Mouse (Mus musculus): ENCODE results near the gene Il17c.

Il17c gene

DNA sequence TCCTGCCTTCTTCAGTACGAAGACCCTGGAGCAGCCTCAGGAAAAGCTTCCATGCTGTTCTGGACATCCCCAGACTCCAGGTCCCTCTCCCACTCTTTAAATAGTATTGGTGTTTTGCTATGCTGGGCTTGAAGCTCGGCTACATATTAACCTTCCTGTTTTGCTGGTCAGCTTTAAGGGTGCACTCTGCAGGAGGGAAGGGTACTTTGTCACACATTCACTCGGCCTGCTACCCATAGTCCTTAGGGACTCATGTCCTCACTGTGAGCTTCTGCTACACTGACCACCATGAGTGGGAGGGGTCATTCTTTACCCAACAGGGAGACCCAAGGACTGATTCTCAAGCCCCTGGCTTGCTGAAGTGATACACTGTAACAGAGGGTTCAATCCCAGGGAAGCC is 8.8 kb downstream of the Il17c start:
- DNase-seq (ENCODE audit: low read depth, low spot score), result no peak

DNA sequence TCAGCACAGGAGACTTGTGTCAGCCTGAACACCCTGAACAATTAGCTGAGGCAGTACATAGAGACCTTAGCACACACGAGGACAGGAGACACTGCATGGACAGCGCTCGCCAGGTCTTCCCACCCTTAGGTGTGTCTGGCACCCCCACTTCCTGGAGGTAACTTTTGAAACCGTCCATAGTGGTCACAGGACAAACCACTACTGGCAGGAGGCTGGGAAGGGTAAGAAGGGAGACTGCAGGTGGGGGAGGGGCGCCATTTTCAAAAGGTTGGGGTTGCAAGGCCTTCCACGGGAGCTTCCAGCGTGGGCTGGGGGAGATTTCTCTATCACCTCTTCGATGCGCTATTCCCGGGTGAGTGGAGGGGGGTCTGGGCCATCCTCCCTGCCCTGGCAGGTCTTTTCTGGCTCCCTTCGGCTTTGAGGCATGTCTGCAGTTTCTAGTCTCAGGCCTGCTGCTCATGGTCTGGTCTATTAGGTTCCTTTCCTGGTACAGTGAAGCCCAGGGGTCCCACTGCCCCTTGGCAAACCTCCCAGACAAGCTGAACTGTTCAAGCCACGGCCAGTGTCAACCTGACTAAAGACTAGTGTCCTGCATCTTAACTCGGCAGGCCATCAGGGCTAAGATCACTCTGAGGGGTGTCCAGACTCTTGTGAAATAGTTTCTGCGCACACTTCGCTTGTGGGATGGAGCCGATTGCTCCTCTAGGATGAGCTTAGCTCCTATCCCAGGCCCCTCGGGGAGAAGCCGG is 10.0 kb downstream of the Il17c start:
- DNase-seq (ENCODE audit: low read depth, low spot score), result no peak

DNA sequence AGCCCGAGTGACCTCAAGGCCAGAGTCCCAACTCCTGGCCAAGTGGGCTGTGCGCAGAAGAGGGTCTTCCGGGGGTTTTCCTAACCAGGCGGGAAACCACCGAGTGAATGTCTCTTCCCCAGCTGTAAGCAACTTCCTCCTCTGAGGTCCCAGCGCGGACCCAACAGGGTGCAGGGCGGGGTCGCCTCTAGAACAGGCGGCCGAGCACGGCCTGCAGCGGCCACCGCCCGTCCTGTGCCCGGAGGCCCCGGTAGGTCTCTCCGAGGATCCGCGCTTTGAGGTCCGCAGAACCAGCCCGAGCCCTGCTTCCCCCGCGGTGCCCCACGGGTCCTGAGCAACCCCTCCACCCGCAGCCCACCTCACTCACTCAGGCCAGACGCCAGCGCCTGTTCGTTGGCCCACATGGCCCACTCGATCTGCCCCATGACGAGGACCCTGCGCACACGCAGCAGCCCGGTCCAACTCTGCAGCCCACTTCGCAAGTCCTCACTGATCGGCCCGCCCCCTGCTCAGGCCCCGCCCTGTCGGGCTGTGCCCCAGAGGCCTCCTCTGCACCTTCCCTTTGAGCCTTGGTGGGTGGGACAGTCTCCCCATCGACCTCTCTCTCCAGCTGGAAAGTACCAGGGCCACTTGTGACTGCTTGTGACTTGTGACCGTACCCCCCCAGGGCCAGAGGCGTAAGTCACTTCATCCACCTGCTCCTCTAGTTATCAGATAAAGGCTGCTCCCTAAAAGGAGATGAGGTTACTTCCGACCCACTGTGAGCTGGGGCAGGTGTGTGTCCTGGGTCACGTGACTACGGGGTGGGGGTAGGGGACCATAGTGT is 10.8 kb downstream of the Il17c start, which contains the start of gene Cyba:
Gene Cyba (minus strand): TSS at position 488 of the 826 bp plus-strand sequence.
- peak; percentile 48 for DNase-seq (ENCODE audit: low read depth, low spot score)

DNA sequence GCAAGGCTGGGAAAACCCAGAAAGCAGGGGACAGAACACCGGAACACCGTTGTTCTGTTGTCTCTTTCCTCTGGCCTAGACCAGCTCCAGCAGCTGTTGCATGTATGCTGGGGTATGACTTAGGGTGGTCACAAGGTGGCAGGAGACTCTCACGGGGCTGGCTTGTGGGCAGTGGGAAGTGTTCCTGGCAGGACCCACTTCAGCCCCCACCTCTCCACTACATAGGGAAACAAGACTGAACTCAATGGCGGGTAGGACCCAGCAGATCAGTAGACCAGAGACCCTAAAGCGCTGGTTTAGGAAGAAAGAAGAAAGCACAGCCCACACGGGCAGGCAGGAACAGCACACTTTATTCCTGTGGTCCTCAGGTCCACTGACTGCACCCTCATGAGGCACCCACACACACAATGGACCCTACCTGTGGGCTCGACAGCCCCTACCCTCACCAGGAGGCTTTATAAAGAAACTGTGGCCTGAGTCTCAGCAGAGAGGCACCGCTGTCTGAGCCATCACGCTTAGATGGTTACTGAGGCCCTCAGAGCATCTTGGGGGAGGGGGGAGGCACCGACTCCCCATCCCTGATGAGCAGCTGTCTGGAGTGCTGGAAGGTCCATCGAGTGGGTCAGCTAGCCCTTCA is 11.6 kb downstream of the Il17c start:
- no peak for DNase-seq (ENCODE audit: low read depth, low spot score)

DNA sequence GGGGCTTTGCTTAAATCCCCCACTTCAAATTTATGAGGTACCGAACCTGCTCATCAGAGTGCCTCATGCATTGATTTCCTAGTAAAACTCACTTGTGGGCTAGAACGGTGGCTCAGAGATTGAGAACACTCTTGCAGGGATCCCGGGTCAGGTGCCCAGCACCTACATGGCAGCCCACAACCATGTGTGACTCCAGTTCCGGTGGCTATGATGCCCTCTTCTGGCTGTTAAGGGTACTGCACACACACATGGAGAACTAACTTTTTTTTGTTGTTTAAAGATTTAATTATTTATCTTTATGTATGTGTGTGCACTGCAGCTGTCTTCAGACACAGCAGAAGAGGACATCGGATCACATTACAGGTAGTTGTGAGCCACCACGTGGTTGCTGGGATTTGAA is 13.6 kb downstream of the Il17c start:
- DNase-seq (ENCODE audit: low read depth, low spot score), result no peak

DNA sequence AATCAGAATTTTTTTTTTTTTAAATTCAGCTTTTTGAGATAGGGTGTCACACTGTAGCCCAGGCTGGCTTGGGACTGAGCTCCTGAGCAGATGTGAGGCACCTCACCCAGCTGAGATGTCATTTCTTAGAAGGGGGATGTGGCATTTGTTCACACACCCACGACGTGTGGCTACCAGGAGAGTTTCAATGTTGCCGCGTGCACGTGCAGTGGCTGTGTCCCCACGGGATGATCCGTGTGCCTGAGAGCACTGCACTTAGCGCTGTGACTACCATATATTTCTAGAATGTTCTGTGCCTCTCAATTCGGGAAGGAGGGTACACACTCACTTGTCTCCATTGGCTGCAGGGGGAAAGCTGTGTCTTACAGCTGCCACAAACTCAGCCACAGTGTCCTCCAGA is 14.3 kb downstream of the Il17c start:
- no peak for DNase-seq (ENCODE audit: low read depth, low spot score)

DNA sequence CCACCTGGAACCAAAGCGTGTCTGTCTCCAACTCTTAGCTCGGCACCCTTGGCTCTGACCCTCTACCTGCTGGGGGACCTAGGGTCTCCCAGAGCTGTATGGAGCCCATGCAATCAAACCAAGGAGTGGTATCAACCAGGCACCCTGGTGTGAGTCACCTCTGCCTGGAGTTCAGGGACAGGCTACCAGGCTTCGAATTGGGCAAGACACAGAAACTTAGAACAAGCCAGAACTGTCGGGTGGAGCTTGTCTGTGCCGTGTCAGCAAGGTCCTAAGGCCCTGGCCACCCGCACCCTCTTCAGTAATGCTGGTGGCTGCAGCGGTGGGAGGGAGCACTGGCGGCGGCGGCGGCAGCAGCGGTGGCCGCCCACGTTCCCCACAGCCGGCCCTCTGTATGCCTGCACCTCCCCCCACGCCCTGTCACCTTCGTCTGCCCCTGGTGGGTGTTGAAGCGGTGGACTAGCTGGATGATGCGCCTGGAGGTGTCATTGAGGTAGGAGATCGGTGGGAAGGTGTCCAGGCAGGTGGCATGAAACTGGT is 14.8 kb downstream of the Il17c start:
- DNase-seq (ENCODE audit: low read depth, low spot score), result no peak

DNA sequence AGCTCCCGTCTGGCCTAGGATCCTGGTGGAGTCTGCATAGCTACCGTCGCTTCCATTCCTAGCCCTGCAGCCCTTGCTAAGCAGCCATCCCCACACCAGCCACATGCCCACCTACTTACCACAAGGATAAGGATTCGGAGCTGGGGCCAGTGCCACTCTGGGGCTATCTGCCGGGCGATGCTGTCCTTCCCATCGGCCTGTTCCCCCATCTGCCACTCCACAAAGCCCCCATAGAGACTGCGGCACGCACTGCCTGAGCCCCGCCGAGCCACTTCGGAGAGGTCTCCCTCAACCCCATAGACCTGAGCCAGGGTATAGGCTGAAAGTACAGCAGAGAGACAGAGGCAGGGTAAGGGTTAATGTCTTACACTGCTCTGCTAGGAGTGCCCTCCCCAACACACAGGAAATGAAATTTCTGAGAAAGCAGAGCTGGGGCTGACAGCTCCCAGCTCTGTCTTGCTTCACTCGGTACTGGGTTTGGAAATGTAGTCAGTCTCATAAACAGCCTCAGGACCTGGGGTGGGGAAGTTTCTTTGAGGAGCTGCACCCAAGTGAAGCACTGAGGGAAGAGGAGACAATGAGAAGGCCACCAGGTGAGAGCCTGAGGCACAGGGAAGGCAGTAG is 16.0 kb downstream of the Il17c start:
- DNase-seq (ENCODE audit: low read depth, low spot score), result no peak

DNA sequence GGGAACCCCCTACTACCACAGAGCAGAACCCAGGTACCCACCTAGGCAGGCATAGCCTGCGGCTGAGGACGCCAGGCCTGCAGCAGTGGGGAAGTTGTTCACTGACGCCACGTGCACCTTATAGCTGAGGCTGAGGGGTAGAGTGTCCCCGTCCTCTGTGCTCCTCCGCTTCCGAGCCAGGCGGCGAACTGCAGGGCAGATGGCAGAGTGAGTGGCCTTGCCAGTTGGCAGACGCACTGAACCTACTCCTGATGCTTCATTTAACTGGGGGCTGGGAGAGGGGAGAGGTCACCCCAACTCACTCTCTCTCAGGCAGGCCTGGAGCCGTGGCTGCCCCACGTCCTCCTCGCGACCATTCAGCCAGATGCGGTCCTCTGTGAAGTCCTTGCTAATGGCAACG is 17.5 kb downstream of the Il17c start:
- no peak for DNase-seq (ENCODE audit: low read depth, low spot score)

DNA sequence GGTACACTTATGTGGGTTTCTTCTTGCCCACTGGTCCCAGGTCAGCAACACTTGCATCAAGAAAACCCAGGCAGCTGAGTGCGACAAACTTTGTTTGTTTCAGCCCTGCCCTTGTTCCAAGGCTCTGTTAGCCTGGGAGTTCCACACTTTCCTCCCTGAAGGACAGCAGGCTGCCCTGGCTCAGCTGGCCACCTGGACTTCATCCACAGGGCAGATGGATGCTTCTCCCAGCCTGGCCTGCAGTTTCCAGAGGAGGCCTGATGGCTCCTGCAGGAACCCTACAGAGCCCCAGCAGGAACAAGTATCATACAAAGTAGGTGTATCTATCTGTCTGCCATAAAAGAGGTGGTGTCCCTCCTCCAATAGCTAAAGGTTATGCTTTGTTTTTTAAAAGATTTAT is 19.5 kb downstream of the Il17c start:
- DNase-seq (ENCODE audit: low read depth, low spot score), result no peak

DNA sequence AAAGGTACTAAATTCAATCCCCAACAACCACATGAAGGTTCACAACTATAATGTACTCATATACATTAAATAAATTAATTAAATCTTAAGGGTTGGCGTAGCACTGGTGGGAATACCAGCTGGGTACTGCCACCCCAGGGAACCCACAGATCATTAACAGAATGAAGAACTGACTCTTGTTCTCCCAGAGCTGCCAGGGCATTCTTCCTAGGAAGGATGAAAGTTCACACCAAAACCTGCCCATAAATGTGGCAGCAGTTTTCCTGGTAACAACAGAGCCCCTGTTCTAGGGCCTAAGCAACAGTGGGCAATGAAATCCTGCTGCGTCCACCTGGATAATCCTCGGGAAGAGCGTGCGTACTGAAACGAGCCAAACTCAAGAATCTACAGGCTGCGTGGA is 20.5 kb downstream of the Il17c start:
- no peak for DNase-seq (ENCODE audit: low read depth, low spot score)

DNA sequence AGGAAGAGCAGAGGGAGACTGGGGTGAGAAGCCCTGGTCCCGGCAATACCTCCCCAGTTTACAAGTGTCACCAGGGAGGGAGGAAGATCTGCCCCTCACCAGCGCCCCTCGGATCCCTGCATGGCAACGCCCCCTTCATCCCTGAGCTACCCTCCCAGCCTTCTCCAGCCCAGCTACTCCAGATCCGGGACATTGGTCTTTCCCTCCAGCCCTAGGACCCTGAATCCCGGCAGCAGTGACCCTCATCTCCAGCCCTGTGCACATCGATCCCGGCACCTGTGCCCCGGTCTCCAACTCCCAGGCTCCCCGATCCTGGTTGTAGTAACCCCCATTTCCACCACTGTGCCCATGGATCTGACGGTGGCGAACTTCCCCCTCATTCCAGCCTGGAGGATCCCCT is 21.0 kb downstream of the Il17c start:
- DNase-seq (ENCODE audit: low read depth, low spot score), result no peak

DNA sequence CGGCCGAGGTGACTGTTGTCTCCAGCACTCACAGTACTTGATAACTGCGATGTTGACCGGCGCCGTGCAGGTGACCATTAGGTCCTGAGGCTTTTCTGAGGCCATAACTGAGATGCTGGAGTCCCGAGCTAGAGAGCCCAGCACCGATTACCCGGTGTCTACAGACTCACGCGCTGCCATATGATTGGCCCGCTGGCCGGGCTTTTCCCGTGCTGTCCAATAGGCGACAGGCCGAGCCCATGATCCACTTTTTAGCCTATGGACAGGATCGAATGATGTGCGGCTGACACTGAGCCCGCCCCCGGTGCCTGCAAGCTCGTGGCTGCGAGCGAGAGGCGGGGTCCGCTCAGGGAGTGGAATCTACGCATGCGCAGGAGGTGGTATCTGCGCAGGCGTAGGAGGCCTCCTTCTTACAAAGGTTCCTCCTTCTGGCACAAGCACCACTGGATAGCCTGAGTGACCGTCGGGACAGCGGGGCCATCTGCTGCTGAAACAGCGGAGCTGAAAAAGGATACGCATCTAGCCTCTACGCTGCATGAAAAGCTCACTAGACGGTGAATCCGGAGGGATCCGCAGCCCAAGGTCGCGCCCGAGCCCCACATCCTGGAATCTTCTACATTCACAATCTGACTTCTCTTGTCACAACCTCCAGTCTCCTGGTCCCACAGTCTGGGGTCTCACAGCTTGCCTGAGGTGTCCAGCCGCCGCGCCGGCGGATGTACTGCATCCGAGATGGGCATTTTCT is 21.6 kb downstream of the Il17c start, which contains the start of gene Mvd:
Gene Mvd (minus strand): TSS at position 161 of the 745 bp plus-strand sequence.
- DNase-seq (ENCODE audit: low read depth, low spot score), result peak; percentile 100

DNA sequence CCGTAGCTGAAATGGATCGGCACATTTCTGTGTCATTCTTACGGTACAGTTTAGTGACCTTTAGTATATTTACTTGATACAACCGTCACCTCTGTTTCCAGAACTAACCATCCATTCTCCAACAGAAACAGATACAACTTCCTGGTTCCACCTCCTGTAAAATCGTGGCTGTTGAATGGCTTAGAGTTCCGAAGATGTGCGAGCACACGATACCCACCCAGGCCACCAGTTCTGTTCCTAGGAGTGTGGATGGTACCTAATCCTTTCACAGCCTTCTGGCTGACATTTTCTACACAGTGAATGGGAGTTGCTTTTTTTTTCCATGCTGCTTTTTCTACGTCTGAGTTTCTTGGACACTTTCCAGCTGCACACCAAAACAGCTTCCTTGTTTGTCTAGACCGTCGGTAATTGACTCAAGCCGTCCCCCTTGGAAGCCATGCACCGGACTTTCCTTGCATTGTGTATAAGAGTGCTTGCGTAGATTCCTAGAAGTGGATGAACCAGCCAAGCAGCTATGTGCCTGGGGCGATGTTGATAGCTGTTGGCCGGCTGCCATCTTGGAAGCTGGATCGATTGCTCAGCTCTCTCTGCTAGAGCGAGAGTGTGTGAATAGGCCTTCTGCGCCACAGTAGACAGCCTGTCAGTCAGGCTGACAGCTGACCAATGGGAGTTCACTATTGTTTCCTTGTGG is 22.4 kb downstream of the Il17c start:
- DNase-seq (ENCODE audit: low read depth, low spot score), result peak; percentile 51

DNA sequence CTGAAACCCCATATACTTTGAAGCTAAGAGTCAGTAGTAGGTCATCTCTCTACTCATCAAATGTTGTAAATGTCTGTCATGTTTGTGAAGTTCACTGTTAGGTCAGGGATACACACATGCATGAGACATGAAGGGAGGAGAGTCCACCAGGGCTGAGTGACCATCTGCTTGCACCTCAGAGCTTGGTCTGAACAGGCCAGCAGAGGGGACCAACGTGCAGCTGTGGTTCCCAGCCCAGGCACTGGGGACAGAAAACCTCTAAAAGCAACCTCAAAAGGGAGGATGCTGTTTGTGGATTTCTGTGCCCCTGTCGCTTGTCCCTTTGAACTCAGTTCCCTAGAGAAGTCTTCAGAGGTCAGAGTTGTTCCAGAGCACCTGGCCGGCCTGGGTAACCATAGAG is 23.4 kb downstream of the Il17c start:
- no peak for DNase-seq (ENCODE audit: low read depth, low spot score)

DNA sequence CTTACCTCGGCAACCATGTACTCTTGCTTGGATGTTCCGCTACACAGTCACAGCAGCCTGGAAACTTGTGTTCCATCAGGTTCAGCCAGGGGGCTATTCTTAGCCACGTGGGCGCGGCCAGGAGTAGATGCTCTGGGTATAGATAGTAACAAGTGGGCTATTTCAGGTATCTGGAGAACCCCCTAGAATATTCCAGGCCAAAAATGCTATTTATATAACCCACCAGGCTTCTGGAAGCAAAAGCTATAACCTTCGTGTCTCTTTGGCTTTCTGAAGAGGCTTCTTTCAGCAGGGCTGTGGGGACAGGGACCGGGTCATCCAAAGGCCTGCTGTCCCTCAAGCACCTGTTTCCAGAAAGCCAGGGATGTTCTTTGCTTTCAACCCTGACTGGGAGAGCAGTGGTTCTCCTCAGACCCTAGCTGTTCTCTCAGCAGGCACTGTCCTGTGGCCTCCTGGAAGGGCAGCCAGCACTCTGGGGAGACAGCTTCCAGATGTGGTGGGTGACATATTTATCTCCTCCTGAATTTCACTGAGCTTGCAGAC is 29.4 kb downstream of the Il17c start:
- no peak for DNase-seq (ENCODE audit: low read depth, low spot score)

DNA sequence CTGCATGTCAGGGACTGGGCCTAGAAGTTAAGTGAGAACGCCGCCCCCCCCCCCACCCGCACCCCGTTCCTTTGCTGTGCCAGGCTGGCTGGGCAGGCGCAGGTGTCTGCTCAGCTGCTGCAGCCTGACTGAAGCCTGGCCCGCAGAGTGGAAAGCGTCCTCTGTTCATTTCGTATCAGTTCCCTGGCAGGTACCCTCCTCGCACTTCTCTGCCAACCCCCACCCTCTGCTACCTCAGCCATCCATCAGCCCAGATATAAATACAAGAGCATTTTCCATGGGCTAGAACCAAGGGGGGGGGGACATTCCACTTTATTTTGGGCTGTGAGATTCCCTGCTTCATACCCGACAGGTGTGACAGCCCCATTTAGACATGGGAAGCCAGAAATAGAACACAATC is 30.3 kb downstream of the Il17c start:
- no peak for DNase-seq (ENCODE audit: low read depth, low spot score)

DNA sequence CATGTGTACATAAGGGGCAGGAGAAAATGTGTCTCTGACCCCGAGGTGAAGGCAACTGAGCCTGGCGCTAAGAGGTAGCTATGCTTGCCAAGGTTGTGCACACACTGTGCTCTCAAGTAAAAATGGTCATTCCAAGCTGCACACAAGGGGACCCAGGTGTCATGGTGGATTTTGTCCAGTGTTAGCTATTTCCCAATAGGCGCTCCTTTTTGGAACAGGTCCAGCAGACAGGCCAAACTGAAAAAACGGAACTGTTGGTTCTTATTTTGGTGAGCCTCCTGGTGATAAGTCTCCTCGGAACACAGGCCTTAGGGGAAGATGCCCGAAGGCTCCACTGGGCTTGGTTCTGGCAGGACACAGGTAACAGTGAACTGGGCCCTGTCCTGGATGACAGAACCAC is 32.6 kb downstream of the Il17c start:
- no peak for DNase-seq (ENCODE audit: low read depth, low spot score)

DNA sequence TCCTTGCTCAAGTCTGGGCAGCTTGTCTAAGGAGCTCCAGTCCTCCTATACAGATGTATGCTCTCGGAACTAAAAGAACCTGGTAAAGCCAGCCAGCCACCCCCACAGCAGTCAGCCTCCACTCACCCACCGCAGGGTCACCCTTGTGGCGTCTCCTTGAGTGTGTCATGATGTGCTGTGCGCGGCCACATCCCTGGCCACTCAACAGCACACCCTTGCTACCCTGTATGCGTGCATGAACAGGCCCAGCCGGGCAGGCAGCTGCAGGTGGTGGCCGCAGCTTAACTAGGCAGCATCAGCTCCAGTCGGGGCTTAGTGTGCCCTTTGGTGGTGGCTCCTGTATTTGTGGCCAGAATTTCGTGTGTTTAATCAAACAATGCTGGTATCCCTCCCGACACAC is 35.4 kb downstream of the Il17c start:
- no peak for DNase-seq (ENCODE audit: low read depth, low spot score)

DNA sequence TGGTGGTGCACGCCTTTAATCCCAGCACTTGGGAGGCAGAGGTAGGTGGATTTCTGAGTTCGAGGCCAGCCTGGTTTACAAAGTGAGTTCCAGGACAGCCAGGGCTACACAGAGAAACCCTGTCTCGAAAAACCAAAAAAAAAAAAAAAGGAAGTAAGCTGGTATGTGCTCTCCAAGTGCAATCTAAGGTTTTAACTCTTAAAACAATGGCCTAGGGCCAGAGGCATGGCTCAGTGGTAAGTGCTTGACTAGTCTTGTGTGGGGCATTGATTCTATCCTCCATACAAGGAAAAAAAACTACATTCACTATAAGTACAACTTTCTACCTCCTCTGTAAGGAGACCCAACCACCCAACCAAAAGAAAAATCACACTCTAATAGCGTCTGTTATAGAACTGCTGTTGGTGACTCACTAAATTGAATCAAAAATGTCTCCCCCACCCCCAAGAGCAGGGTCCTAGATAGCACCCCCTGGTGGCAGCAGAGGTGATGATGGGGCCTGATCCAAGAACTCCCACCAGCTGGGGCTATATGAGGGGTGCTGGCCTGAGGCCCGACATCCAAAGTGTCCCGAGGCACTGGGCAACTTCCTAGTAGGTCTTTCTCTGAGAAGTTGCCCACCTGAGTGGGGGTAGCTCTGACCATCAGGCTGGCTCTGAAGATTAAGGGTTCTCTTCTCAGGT is 37.5 kb downstream of the Il17c start:
- no peak for DNase-seq (ENCODE audit: low read depth, low spot score)

Data from forelimb bud, embryonic 11.5 days (tissue).